Mouse (Mus musculus) inflammation-experienced regulatory T-cells, adult 6 months (primary cell): ENCODE results near the gene Suz12. TPM values are rescaled to one million over a fixed set of nuclear protein-coding genes. Genes with fewer than 3 reads are reported as not detected.

Source experiments
- ATAC-seq: one replicate; pipeline ENCODE4 v1.8.0; 2017
- polyA plus RNA-seq, 3 experiments: library from polyadenylated mRNA; unstranded; fragments of 100-300 nt; shearing (Covaris generic); gene quantifications; one replicate each; pipeline ENCODE4 v1.2.1; 2017

Gene Suz12
- polyA plus RNA-seq, 3 experiments from 2014 or later: 34.6 to 40.3 (median 37.6) TPM

DNA sequence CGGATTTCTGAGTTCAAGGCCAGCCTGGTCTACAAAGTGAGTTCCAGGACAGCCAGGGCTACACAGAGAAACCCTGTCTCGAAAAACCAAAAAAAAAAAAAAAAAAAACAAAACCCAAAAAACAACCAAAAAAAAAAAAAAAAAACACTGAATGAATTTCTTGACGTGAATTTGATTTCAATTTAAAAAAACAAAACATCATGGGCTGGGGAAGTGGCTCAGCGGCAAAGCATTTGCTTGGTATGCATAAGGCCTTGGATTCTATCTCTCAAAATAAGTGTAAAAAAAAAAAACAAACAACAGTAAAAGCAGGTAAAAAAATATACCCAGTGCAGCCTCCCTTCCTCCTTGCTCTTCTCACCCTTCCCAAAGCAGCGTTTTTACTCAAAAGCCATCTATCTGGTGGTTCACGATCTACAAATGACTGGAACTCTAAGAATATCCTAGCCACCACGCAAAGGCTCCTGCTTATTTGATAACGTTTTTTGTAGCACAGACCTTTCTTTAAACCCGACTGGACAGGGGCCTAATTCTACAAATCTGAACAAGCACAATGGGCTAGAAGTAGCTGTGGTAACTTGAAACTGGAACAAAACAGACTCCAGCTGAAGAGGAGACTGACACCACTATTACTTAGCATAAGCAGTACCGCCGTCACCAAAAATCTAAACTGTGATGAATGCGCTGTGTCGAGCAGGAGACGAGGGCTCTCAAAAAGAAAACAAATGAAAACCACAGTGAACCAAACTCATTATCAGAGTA is 85.1 kb downstream of the Suz12 start:
- no peak for ATAC-seq

DNA sequence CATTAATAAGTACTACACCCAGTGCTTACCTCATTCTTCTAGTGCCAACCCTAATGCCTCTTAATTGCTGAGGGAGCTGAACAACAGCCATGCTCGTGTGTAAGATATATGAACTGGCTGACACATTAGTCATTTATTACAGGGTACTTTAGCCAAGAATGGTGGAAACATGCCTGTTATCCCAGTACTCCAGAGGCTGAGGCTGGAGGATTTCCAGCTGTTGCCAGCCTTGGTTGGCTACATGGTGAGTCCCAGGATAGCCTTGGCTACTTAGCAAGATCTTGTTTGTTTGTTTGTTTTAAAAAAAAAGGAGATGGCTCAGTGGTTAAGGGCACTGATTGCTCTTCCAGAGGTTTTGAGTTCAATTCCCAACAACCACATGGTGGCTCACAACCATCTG is 85.9 kb downstream of the Suz12 start:
- ATAC-seq: no peak

DNA sequence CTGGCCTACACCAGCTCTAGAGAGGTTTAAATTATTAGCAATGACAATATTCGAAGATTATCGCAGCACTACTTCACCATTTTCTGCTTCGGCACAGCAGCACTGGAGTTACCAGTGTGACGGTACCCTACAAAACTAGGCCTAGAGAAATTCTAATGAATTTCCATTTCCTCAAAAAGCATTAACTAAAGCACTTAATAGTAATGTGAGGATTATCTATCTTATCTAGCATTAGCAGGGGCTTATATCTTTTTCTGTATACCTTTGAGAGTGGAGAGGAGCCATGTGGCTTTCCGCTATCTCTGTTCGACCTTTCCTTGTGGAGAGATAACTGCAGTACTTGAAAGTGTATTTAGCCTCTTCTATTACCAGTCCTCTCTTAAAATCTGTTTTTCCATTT is 86.8 kb downstream of the Suz12 start:
- ATAC-seq: no peak

- ATAC-seq: peak; percentile 12
These were observed 87.5 kb downstream of the Suz12 start for GRCm38 (mm10) chr11:80080381-80080825.

DNA sequence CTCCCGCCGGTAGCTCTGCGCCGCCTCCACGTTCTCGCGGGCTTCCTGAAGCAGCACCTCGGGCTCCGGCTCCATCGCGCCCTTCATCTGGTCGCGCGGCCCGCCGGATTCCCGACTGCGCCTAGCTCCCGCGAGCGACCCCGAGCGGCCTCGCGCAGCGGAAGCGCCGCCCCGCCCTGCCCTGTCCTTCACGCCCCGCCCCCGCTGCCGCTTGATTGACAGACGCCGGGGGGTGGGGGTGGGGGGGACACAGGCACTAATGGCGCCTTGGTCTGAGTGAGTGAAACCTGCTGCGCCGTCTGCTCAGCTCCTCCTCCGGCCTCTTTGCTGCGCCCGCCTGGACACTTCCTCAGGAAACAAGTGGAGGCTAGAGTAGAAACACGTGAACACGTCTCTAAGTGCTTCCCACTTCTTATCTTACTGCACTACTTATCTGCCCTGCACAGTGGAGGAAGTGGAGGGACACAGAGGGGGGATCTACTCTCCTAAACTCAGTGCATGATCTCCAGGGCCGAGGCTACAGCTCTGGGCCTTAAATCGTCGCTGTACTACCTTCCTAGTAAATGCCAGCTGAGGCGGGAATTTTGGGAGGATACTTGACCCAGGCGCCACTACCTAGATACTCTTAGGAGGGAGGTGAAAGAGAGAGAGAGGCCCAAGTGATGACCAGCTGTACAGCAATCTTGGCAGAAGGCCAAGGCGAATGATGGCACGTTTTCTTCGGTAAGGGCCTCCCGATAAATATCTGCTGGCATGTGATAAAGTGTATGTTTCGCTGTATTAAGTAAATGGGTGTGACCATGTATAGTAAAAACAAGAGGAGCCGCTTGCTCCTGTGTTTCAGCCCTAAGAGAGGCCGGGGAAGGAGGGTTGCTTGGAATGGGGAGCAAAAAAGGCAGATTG is 88.2 kb downstream of the Suz12 start, which contains the start of gene Crlf3:
Gene Crlf3 (minus strand): TSS at position 166 of the 903 bp plus-strand sequence.
- peak; percentile 88 for ATAC-seq

DNA sequence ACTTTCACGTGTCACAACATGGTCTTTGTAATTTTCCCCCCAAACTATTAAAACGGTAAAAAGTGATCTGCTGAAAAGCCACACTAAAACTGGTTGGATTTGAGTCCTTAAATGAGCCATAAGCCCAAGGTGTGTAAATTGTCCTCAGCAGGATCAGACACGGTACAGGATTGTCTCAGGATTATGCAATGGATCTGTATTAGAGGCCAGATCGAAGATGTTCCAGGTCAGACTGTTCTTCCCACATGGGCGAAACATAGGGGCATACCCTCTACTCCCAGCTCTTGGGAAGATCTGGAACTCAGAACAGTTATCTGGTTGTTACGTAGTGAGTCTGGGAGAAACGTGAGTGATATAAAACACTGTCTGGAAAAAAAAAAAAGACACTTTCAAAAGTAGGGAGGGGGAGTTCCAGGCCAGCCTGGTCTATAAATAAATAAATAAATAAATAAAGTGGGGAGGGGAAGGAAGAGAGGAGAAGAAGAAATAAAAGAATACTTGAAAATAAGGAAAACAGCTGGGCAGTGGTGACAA is 88.9 kb downstream of the Suz12 start:
- no peak for ATAC-seq

Other genes with a start within 250 kb of the Suz12 start
- gene Utp6, start 30.7 kb upstream of the Suz12 start, polyA plus RNA-seq: 10 to 100 TPM; 38.7 to 52.0 (median 40.7) TPM
- 100 to 1,000 TPM in 2 of 3 experiments, 10 to 100 TPM in 1; 98.6 to 123 (median 113) TPM for gene Crlf3, start 87.9 kb downstream of the Suz12 start, polyA plus RNA-seq
- 1 to 10 TPM; 2.6 to 8.1 (median 3.1) TPM for gene Atad5, start 96.3 kb downstream of the Suz12 start, polyA plus RNA-seq
- 10 to 100 TPM; 18.9 to 34.9 (median 32.5) TPM for gene Tefm, start 149.1 kb downstream of the Suz12 start, polyA plus RNA-seq
- gene Adap2, start 161.0 kb downstream of the Suz12 start, polyA plus RNA-seq: under 1 TPM in 1 of 3 experiments, not detected in 2; 0.47 TPM
- 10 to 100 TPM; 10.2 to 12.1 (median 11.1) TPM for gene Rnf135, start 190.7 kb downstream of the Suz12 start, polyA plus RNA-seq
- 10 to 100 TPM; 20.6 to 30.8 (median 29.8) TPM for gene Rhot1, start 215.9 kb downstream of the Suz12 start, polyA plus RNA-seq